Mouse (Mus musculus) urinary bladder, adult 2 months (tissue): ENCODE results near the gene Tns2. TPM values are rescaled to one million over a fixed set of nuclear protein-coding genes. Genes with fewer than 3 reads are reported as not detected.
"Not testable (repeated sequence)": the region's sequence is repeated elsewhere in the genome, so short reads cannot be mapped to it uniquely, and the experiment has no call there.

ENCODE experiments used
- DNase-seq: peaks from one replicate; pipeline ENCODE4 v3.0.0; 2022; ENCODE audit warnings: low spot score
- polyA plus RNA-seq: library from polyadenylated mRNA; depleted of rRNA; stranded (reverse); fragments of >200 nt; gene quantifications from 2 replicates; pipeline ENCODE4 v1.2.3, GENCODE M21; 2012; rRNA removed

Gene Tns2
- polyA plus RNA-seq, result 69.2 and 107 TPM in 2 replicates

DNA sequence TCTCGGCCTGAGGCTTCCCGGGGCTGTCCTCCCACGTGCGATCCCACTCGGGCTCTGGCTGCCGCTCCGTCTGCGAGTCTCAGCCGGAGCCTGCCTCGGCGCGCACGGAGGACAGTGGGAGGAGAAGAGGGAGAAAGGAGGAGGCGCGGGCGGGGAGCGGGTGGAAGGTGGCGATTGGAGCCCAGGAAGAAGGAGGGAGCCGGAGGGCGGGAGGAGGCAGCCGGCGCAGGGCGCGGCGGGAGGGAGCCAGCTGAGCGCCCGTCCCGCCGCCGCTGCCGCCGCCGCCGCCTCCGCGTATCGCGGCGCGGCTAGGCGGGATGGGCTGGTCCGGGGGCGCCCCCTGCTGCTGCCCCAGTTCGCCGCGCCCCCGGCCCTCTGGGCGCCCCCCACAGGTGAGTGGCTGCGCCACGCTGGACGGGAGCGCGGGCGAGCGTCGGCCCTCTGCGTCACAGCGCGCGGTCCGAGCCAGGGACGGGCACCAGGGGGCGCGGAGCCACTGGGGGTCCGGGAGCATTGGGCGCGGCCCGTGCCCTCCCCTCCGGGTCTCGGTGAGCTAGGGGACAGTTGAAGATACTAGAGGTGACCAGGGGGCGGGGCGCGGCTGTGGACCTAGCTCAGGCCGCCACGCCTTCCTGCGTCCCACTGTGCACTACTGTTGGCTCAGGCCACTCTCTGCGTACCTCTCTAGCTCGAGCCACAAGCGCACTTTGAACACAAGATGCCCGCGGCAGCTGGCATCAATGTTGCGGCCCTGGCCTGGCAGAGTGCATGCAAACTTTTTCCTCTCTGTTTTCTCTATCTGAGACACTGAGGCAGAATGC, at the start of gene Tns2:
Gene Tns2 (plus strand): TSS at position 253 of the 821 bp plus-strand sequence.
- peak; percentile 78 for DNase-seq

DNA sequence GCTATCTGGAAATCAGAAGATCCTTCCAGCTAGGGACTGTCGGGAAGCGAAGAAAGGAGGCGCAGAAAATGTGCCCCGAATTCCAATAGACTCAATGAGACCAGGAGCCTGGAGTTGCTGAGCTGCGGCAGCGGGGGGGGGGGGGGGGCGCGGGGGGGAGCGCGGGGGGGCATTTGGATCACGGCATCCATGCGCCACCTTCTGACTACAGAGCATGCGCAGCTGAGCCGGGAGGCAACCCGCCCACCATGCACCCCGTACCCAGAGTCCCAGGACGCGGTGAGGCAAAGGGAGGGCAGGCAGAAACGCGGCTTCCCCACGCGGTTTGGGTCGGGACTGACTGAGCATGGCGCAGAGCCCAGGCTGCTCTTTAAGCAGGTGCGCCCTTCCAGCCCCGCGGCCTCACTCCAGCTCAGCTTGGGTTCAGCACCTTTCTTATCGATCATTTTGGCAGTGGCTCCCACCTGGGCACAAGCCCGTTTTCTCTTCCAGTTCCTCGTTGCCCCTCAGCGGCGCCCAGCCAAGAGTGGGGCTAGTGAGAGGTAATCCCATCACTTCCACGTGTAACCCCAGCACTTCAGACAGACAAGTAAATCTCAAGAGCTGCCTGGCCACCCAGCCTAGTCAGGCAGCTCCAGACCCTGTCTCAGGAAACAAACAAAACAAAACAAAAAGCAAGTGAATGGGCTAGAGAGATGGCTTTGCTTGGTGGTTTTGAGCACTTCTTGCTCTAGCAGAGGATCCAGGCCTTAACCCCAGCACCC, 48.1 kb upstream of the Tns2 start:
- DNase-seq, result no peak

- DNase-seq, result no peak
These were observed 43.6 kb upstream of the Tns2 start for GRCm38 (mm10) chr15:102056495-102057174.

- DNase-seq, result peak; percentile 82
These were observed 34.4 kb upstream of the Tns2 start for GRCm38 (mm10) chr15:102065661-102066325.

DNA sequence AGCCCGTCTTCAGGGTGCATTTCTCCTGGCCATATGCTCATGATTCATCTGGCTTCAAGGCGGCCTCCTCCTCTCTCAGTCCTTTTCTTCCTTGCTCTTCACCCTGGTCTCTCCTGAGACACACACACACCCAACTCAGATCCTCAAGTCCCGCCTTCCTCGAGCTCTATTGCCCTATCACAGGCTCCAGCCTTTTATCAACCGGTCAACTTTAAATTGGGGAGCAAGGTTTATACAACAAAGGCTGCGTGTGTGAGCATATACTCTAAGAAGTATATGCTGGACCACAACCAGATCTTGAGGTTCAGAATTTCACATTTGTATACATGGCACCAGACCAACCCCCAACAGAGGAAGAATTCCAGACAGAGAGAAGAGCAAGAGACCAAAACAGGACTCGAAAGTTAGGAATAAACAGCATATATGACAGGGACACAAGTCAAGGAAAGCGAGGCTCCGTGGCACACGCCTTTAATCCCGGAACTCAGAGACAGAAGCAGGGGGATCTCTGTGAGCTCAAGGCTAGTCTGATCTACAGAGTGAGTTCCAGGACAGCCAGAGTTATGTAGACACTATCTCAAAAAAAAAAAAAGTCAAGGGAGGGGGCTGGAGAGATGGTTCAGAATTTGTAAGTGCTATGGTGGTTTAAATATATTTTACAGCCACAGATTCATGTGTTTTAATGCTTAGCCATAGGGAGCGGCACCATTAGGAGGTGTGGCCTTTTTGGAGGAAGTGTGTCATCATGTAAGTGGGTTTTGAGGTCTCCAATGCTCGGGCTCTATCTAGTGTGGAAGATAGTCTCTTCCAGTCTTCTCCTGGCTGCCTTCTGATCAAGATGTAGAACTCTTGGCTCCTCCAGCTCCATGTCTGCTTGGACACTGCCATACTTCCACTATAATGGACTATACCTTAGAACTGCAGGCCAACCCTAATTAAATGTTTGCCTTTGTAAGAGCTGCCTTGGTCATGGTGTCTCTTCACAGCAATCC, 29.4 kb upstream of the Tns2 start:
- no peak for DNase-seq

- DNase-seq, result no peak
These were observed 27.2 kb upstream of the Tns2 start for GRCm38 (mm10) chr15:102072963-102073558.

GRCm38 (mm10) chr15:102073559-102074069, 26.6 kb upstream of the Tns2 start, which contains the start of gene Eif4b:
TSS of gene Eif4b (plus strand) at chr15:102073773.
- peak; percentile 96 for DNase-seq

- DNase-seq, result peak; percentile 63
These were observed 26.0 kb upstream of the Tns2 start for GRCm38 (mm10) chr15:102074070-102074731.

GRCm38 (mm10) chr15:102074876-102075585, 25.2 kb upstream of the Tns2 start:
- no peak for DNase-seq

- DNase-seq, result no peak
These were observed 23.0 kb upstream of the Tns2 start for GRCm38 (mm10) chr15:102077111-102077677.

- no peak for DNase-seq
These were observed 21.0 kb upstream of the Tns2 start for GRCm38 (mm10) chr15:102079221-102079620.

DNA sequence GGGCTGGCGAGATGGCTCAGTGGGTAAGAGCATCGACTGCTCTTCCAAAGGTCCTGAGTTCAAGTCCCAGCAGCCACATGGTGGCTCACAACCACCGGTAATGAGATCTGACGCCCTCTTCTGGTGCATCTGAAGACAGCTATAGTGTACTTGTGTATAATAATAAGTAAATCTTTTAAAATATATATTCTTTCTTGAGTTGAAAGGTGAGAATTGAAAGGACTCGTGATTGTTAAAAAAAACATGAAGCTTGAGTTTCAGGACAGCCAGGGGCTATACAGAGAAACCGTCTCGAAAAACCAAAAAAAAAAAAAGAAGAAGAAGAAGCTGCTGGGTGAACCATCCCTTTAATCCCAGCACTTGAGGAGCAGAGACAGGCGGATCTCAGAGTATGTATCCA, 20.3 kb upstream of the Tns2 start:
- not testable (repeated sequence) for DNase-seq

GRCm38 (mm10) chr15:102080429-102080828, 19.8 kb upstream of the Tns2 start:
- DNase-seq, result no peak

DNA sequence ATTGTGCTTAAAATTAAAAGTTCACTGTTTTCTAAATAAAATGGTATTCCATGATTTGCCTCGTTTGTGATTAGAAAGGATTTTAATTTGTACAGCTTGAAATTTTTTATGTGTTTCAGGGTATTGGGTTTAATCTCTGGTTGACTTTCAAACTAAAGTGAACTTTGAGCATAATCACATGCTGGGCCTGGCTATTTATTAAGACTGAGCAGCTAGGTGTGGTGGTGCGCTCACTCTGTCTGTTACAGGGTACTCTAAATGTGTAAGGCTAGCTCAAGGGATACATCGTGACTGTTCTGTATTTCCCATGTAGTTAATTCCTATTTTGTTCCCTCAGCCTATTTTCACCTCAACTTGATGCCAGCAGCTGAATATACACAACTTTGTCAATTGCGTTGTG, 18.1 kb upstream of the Tns2 start:
- no peak for DNase-seq

- no peak for DNase-seq
These were observed 17.2 kb upstream of the Tns2 start for GRCm38 (mm10) chr15:102083028-102083427.

GRCm38 (mm10) chr15:102089914-102090585, 10.2 kb upstream of the Tns2 start:
- DNase-seq, result no peak

GRCm38 (mm10) chr15:102091063-102091679, 9.0 kb upstream of the Tns2 start:
- DNase-seq, result no peak
